Mouse (Mus musculus): Measurements from ENCODE around the gene Hs6st1. TPM values are rescaled to one million over a fixed set of nuclear protein-coding genes. Genes with fewer than 3 reads are reported as not detected.

Gene Hs6st1
- total RNA-seq, 2 experiments from 2014 or later, result 20.7 to 22.0 TPM

GRCm38 (mm10) chr1:36091246-36091645 is 23.0 kb downstream of the Hs6st1 start:
- no peak overlapping the region for H3K27ac ChIP-seq
- intact Hi-C loops (cut with DNase I), result loop anchor here (5.0 kb wide), 1 partner anchor 36 kb away; no protein-coding TSS in a partner anchor
- no peak overlapping the region for H3K4me3 ChIP-seq
- no peak for DNase-seq
- no peak for TF ChIP-seq CTCF (IDR thresholded peaks at IDR 0.05)

GRCm38 (mm10) chr1:36093741-36094140 is 25.5 kb downstream of the Hs6st1 start:
- no peak for DNase-seq
- TF ChIP-seq CTCF (IDR thresholded peaks at IDR 0.05), result no peak
- Histone ChIP-seq H3K27ac (no peak overlapping the region), H3K4me3 (no peak overlapping the region)
- intact Hi-C loops (cut with DNase I), result loop anchor here (5.0 kb wide), 1 partner anchor 34 kb away; no protein-coding TSS in a partner anchor

- TF ChIP-seq CTCF (IDR thresholded peaks at IDR 0.05), result no peak
- DNase-seq, result peak; percentile 59
- Histone ChIP-seq H3K4me3 (no peak overlapping the region), H3K27ac (peak overlapping the region; percentile 38)
- intact Hi-C loops (cut with DNase I), result no loop called here
These were observed 27.4 kb downstream of the Hs6st1 start for GRCm38 (mm10) chr1:36095423-36096272.

GRCm38 (mm10) chr1:36098432-36098831 is 30.2 kb downstream of the Hs6st1 start:
- TF ChIP-seq CTCF (IDR thresholded peaks at IDR 0.05), result no peak
- H3K27ac ChIP-seq, result peak overlapping the region; percentile 91
- peak overlapping the region; percentile 58 for H3K4me3 ChIP-seq
- DNase-seq, result peak; percentile 69
- intact Hi-C loops (cut with DNase I), result no loop called here

- Histone ChIP-seq H3K4me3 (no peak overlapping the region), H3K27ac (no peak overlapping the region; the same call in 1 of the 2 replicates)
- intact Hi-C loops (cut with DNase I), result no loop called here
- no peak for TF ChIP-seq CTCF (IDR thresholded peaks at IDR 0.05)
- DNase-seq, result no peak
These were observed 32.2 kb downstream of the Hs6st1 start for GRCm38 (mm10) chr1:36100371-36100770.

GRCm38 (mm10) chr1:36105917-36106706 is 37.9 kb downstream of the Hs6st1 start:
- intact Hi-C loops (cut with DNase I), result no loop called here
- TF ChIP-seq CTCF (IDR thresholded peaks at IDR 0.05), result no peak

GRCm38 (mm10) chr1:36109987-36110386 is 41.8 kb downstream of the Hs6st1 start:
- intact Hi-C loops (cut with DNase I), result no loop called here
- DNase-seq, result no peak
- Histone ChIP-seq H3K27ac (no peak overlapping the region), H3K4me3 (no peak overlapping the region)
- TF ChIP-seq CTCF (IDR thresholded peaks at IDR 0.05), result no peak

More at GRCm38 (mm10) chr1:36105917-36106706, 37.9 kb downstream of the Hs6st1 start:
- DNase-seq, result no peak
- Histone ChIP-seq H3K27ac (no peak overlapping the region), H3K4me3 (no peak overlapping the region)

GRCm38 (mm10) chr1:36112665-36113064 is 44.5 kb downstream of the Hs6st1 start:
- no peak for DNase-seq
- intact Hi-C loops (cut with DNase I), result no loop called here
- no peak for TF ChIP-seq CTCF (IDR thresholded peaks at IDR 0.05)
- H3K27ac ChIP-seq, result no peak overlapping the region
- no peak overlapping the region for H3K4me3 ChIP-seq

GRCm38 (mm10) chr1:36113670-36114069 is 45.5 kb downstream of the Hs6st1 start:
- H3K27ac ChIP-seq, result no peak overlapping the region
- no peak for DNase-seq
- no peak overlapping the region for H3K4me3 ChIP-seq
- no peak for TF ChIP-seq CTCF (IDR thresholded peaks at IDR 0.05)
- intact Hi-C loops (cut with DNase I), result no loop called here

GRCm38 (mm10) chr1:36114844-36115243 is 46.6 kb downstream of the Hs6st1 start:
- no peak overlapping the region for H3K27ac ChIP-seq
- DNase-seq, result no peak
- intact Hi-C loops (cut with DNase I), result no loop called here
- no peak overlapping the region for H3K4me3 ChIP-seq
- no peak for TF ChIP-seq CTCF (IDR thresholded peaks at IDR 0.05)

- TF ChIP-seq CTCF (IDR thresholded peaks at IDR 0.05), result no peak
- H3K27ac ChIP-seq, result no peak overlapping the region
- intact Hi-C loops (cut with DNase I), result no loop called here
- no peak for DNase-seq
- no peak overlapping the region for H3K4me3 ChIP-seq
These were observed 48.3 kb downstream of the Hs6st1 start for GRCm38 (mm10) chr1:36116488-36116887.

GRCm38 (mm10) chr1:36118061-36118685 is 50.0 kb downstream of the Hs6st1 start:
- no peak for DNase-seq
- TF ChIP-seq CTCF (IDR thresholded peaks at IDR 0.05), result no peak
- Histone ChIP-seq H3K4me3 (no peak overlapping the region), H3K27ac (no peak overlapping the region)
- intact Hi-C loops (cut with DNase I), result no loop called here

Measured in gastrocnemius, adult 2 months (tissue).